Mouse (Mus musculus) intestine, embryonic 16.5 days (tissue): ENCODE results near the gene Arl6ip4. TPM values are rescaled to one million over a fixed set of nuclear protein-coding genes. Genes with fewer than 3 reads are reported as not detected.

ENCODE experiments used
- ATAC-seq: fragments of 200-750 bp; cut with Nextera tagmentation; 2 replicates; pipeline ENCODE4 v1.8.0; 2017; ENCODE audit warnings: moderate TSS enrichment, moderate library complexity
- H3K27ac ChIP-seq: fragments of 300-500 bp; sonication (generic); 2 replicates; pipeline ENCODE4 v1.5.1; 2014; ENCODE audit warnings: mild to moderate bottlenecking, low read length
- H3K27me3 ChIP-seq: fragments of 300-500 bp; sonication (generic); replicated peaks from 2 replicates; pipeline ENCODE4 v1.6.1; 2014; ENCODE audit warnings: low read length, control low read depth, mixed read lengths; ENCODE audit not compliant: control insufficient read depth, insufficient read depth
- H3K36me3 ChIP-seq: fragments of 300-500 bp; sonication (generic); 2 replicates; pipeline ENCODE4 v1.6.1; 2014; ENCODE audit warnings: low read length, control low read depth; ENCODE audit not compliant: control insufficient read depth, insufficient read depth
- H3K4me1 ChIP-seq: fragments of 300-500 bp; sonication (generic); 2 replicates; pipeline ENCODE4 v1.6.1; 2014; ENCODE audit warnings: low read length, control low read depth, mixed read lengths; ENCODE audit not compliant: control insufficient read depth, insufficient read depth
- H3K4me2 ChIP-seq: fragments of 300-500 bp; sonication (generic); 2 replicates; pipeline ENCODE4 v1.6.1; 2014; ENCODE audit warnings: low read depth, low read length, control low read depth
- H3K4me3 ChIP-seq: fragments of 300-500 bp; sonication (generic); 2 replicates; pipeline ENCODE4 v1.5.1; 2014; ENCODE audit warnings: mild to moderate bottlenecking, low read length
- H3K9ac ChIP-seq: fragments of 300-500 bp; sonication (generic); 2 replicates; pipeline ENCODE4 v1.6.1; 2014; ENCODE audit warnings: low read depth, low read length
- H3K9me3 ChIP-seq: fragments of 300-500 bp; sonication (generic); 2 replicates; pipeline ENCODE4 v1.6.1; 2016; ENCODE audit warnings: low read length, control low read depth; ENCODE audit not compliant: control insufficient read depth
- WGBS: fragments of 180-500 bp; shearing (Covaris S2); extraction: QIAGEN DNeasy Blood & Tissue Kit; methylation state at CpG from one replicate; pipeline ENCODE4 v1.1.7; 2014; 5-methylcytosine and 5-hydroxymethylcytosine counted together
- polyA plus RNA-seq: library from polyadenylated mRNA; unstranded; fragments of >200 nt; fragmentation: Nextera tagmentation; extraction: Ambion mirVana; gene quantifications from 2 replicates; pipeline ENCODE4 v1.2.1, GENCODE M21; 2015

The Arl6ip4 gene
- polyA plus RNA-seq, 1 experiment from 2014 or later: 84.8 TPM

- H3K4me1 ChIP-seq: no peaks in the 10 kb centered on the region
- 92% methylated on average over 9 of the region's 9 CpGs for WGBS
- no peaks in the 10 kb centered on the region for H3K27me3 ChIP-seq
- no peak overlapping the region for H3K27ac ChIP-seq
- no peak overlapping the region for H3K4me3 ChIP-seq
- H3K36me3 ChIP-seq: no peaks in the 10 kb centered on the region
- no peak for ATAC-seq
- no peak overlapping the region for H3K4me2 ChIP-seq
- no peak overlapping the region for H3K9ac ChIP-seq
- H3K9me3 ChIP-seq: no peaks in the 10 kb centered on the region
These were observed 12.3 kb upstream of the Arl6ip4 start for GRCm38 (mm10) chr5:124103552-124103951.

GRCm38 (mm10) chr5:124111077-124111741 lies 4.7 kb upstream of the Arl6ip4 start:
- ATAC-seq: no peak
- no peaks in the 10 kb centered on the region for H3K27me3 ChIP-seq
- H3K4me1 ChIP-seq: peaks cover 16% of the 10 kb centered on the region
- 21% methylated on average over 17 of the region's 17 CpGs for WGBS
- H3K27ac ChIP-seq: peak overlapping the region; percentile 63
- H3K9ac ChIP-seq: peak overlapping the region; percentile 77
- no peaks in the 10 kb centered on the region for H3K9me3 ChIP-seq
- peak overlapping the region; percentile 93 for H3K4me2 ChIP-seq
- no peaks in the 10 kb centered on the region for H3K36me3 ChIP-seq
- peak overlapping the region; percentile 94 for H3K4me3 ChIP-seq

GRCm38 (mm10) chr5:124111742-124112497 lies 4.0 kb upstream of the Arl6ip4 start, which contains the start of gene Ogfod2:
Ogfod2 (plus strand) TSS chr5:124112297.
- no peaks in the 10 kb centered on the region for H3K36me3 ChIP-seq
- peak within 1 kb of the TSS; percentile 90 for H3K9ac ChIP-seq
- H3K27ac ChIP-seq: peak within 1 kb of the TSS; percentile 88
- under 1% methylated on average over 66 of the region's 66 CpGs for WGBS
- H3K4me2 ChIP-seq: peak within 1 kb of the TSS; percentile 93
- H3K27me3 ChIP-seq: no peaks in the 10 kb centered on the region
- peak; percentile 98 for ATAC-seq
- no peaks in the 10 kb centered on the region for H3K9me3 ChIP-seq
- peaks cover 20% of the 10 kb centered on the region for H3K4me1 ChIP-seq
- peak within 1 kb of the TSS; percentile 94 for H3K4me3 ChIP-seq

GRCm38 (mm10) chr5:124112531-124112930 lies 3.4 kb upstream of the Arl6ip4 start:
- H3K4me3 ChIP-seq: peak overlapping the region; percentile 94
- H3K4me1 ChIP-seq: peaks cover 25% of the 10 kb centered on the region
- H3K27me3 ChIP-seq: no peaks in the 10 kb centered on the region
- H3K36me3 ChIP-seq: no peaks in the 10 kb centered on the region
- H3K27ac ChIP-seq: peak overlapping the region; percentile 74
- H3K9ac ChIP-seq: peak overlapping the region; percentile 90
- no peaks in the 10 kb centered on the region for H3K9me3 ChIP-seq
- peak; percentile 19 for ATAC-seq
- H3K4me2 ChIP-seq: peak overlapping the region; percentile 93
- under 1% methylated on average over 18 of the region's 18 CpGs for WGBS

GRCm38 (mm10) chr5:124113030-124113429 lies 2.9 kb upstream of the Arl6ip4 start:
- H3K4me1 ChIP-seq: peaks cover 27% of the 10 kb centered on the region
- H3K9me3 ChIP-seq: no peaks in the 10 kb centered on the region
- peak overlapping the region; percentile 74 for H3K27ac ChIP-seq
- peak overlapping the region; percentile 93 for H3K4me2 ChIP-seq
- peak overlapping the region; percentile 94 for H3K4me3 ChIP-seq
- peak overlapping the region; percentile 90 for H3K9ac ChIP-seq
- ATAC-seq: 0 out of 2 replicates have a peak, but pooled peaks have one; percentile 12
- H3K27me3 ChIP-seq: no peaks in the 10 kb centered on the region
- no peaks in the 10 kb centered on the region; the same call in 1 of the 2 replicates for H3K36me3 ChIP-seq
- WGBS: 17% methylated on average over 14 of the region's 14 CpGs

- no peak overlapping the region for H3K4me2 ChIP-seq
- 91% methylated on average over 24 of the region's 24 CpGs for WGBS
These were observed 1.4 kb upstream of the Arl6ip4 start for GRCm38 (mm10) chr5:124114276-124115025.

GRCm38 (mm10) chr5:124115531-124115930 lies 358 bp upstream of the Arl6ip4 start:
- no peaks in the 10 kb centered on the region for H3K27me3 ChIP-seq
- H3K4me1 ChIP-seq: peaks cover 27% of the 10 kb centered on the region
- no peaks in the 10 kb centered on the region for H3K9me3 ChIP-seq
- peak overlapping the region; percentile 64; the same call in 1 of the 2 replicates for H3K27ac ChIP-seq
- peak overlapping the region; percentile 87 for H3K9ac ChIP-seq
- peak overlapping the region; percentile 69 for H3K4me3 ChIP-seq
- WGBS: 22% methylated on average over 7 of the region's 7 CpGs
- no peak for ATAC-seq
- H3K36me3 ChIP-seq: peaks cover 11% of the 10 kb centered on the region; the same call in 1 of the 2 replicates
- H3K4me2 ChIP-seq: peak overlapping the region; percentile 76

More at GRCm38 (mm10) chr5:124114276-124115025, 1.4 kb upstream of the Arl6ip4 start:
- Histone ChIP-seq H3K9me3 (no peaks in the 10 kb centered on the region), H3K4me1 (peaks cover 27% of the 10 kb centered on the region), H3K4me3 (no peak overlapping the region), H3K27ac (no peak overlapping the region), H3K9ac (no peak overlapping the region), H3K36me3 (peaks cover 2% of the 10 kb centered on the region; the same call in 1 of the 2 replicates), H3K27me3 (no peaks in the 10 kb centered on the region)
- no peak for ATAC-seq

- Histone ChIP-seq H3K27ac (no peak overlapping the region), H3K4me1 (peaks cover 15% of the 10 kb centered on the region), H3K4me3 (no peak overlapping the region), H3K36me3 (peaks cover 11% of the 10 kb centered on the region; the same call in 1 of the 2 replicates), H3K27me3 (no peaks in the 10 kb centered on the region), H3K4me2 (no peak overlapping the region), H3K9me3 (no peaks in the 10 kb centered on the region), H3K9ac (no peak overlapping the region)
- no peak for ATAC-seq
- 64% methylated on average over 5 of the region's 5 CpGs for WGBS
These were observed 3.3 kb downstream of the Arl6ip4 start for GRCm38 (mm10) chr5:124119204-124119603.

- 92% methylated on average over 18 of the region's 18 CpGs for WGBS
- no peak overlapping the region for H3K4me2 ChIP-seq
- peaks cover 11% of the 10 kb centered on the region; the same call in 1 of the 2 replicates for H3K36me3 ChIP-seq
- peaks cover 3% of the 10 kb centered on the region; the same call in 1 of the 2 replicates for H3K4me1 ChIP-seq
- H3K4me3 ChIP-seq: no peak overlapping the region
- no peaks in the 10 kb centered on the region for H3K27me3 ChIP-seq
- no peak overlapping the region for H3K27ac ChIP-seq
- no peak for ATAC-seq
- no peak overlapping the region for H3K9ac ChIP-seq
- H3K9me3 ChIP-seq: no peaks in the 10 kb centered on the region
These were observed 6.5 kb downstream of the Arl6ip4 start for GRCm38 (mm10) chr5:124122357-124122756.
